ENCODE assay signal across 28 mouse cellular contexts in the genomic region with DNA sequence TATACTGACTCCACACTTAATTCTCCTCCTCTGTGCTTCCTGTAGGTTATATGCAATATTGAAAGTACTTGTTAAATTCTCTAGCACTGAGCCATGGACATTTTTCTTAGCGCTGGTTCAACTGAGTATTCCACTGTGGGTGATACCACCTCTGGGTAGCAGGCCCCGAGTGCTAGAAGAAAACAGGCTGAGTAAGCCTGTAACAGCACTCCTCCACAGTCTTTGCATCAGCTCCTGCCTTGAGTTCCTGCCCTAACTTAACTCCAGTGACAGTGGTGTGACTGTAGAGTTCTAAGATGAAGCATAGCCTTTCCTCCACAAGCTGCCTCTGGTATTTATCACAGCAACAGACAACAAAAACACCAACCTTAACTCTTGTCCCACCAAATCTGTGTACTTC. TPM values are rescaled to one million over a fixed set of nuclear protein-coding genes. Genes with fewer than 3 reads are reported as not detected.
DNase-seq lines count a peak whose midpoint lies in the region; ATAC-seq lines count a peak whose summit lies in the region.
"Had no signal": no experiment of that assay in that cellular context is flagged by ENCODE, and none has a peak within 500 bp of the region (broad histone marks: within the 10 kb centered on the region; RNA-seq: fewer than 3 reads in every experiment).

No protein-coding gene starts in this region.

- no peak overlapping the region for H3K4me2 ChIP-seq in midbrain, embryonic 11.5 days
- H3K4me2 ChIP-seq in midbrain, embryonic 13.5 days (replicated peaks), result no peak overlapping the region
- H3K4me2 ChIP-seq: embryonic facial prominence, embryonic 13.5 days; embryonic facial prominence, embryonic 15.5 days; forebrain, embryonic 12.5 days had no signal

- DNase-seq in frontal cortex, postnatal 36 days (ENCODE audit: low spot score in 2 of 2), result no peak
- DNase-seq in midbrain, embryonic 11.5 days (ENCODE audit: low spot score, missing footprints), result peak; percentile 12
- peak; percentile 70 for DNase-seq in brain, adult 2 months (ENCODE audit: low read depth, low spot score)
- peak; percentile 28 for DNase-seq in telencephalon, adult 2 months (ENCODE audit: low read depth, low spot score)
- DNase-seq in thymus, postnatal 0 days (ENCODE audit: low spot score), result no peak
- DNase-seq: adrenal gland, adult 8-10 months; adrenal gland, postnatal 14 days; adrenal gland, postnatal 36 days; B cell, adult 2 months; cerebellum, adult 11 months; cerebellum, adult 18-20 months; cerebellum, adult 8-10 months; cerebellum, postnatal 10 days; cerebellum, postnatal 25 days had no signal

- H3K9me3 ChIP-seq in midbrain, embryonic 11.5 days (ENCODE audit: control insufficient read depth, low read length), result no peaks in the 10 kb centered on the region
- H3K9me3 ChIP-seq in midbrain, embryonic 13.5 days, result no peaks in the 10 kb centered on the region
- H3K9me3 ChIP-seq: embryonic facial prominence, embryonic 13.5 days; embryonic facial prominence, embryonic 15.5 days; forebrain, embryonic 10.5 days; forebrain, embryonic 12.5 days; G1E had no signal

- H3K9ac ChIP-seq in midbrain, embryonic 11.5 days (ENCODE audit: low read length), result no peak overlapping the region
- H3K9ac ChIP-seq in midbrain, embryonic 13.5 days (replicated peaks), result no peak overlapping the region
- H3K9ac ChIP-seq: embryonic facial prominence, embryonic 13.5 days; embryonic facial prominence, embryonic 15.5 days; forebrain, embryonic 12.5 days had no signal

- 92% methylated on average over 2 of the region's 2 CpGs for WGBS in midbrain, embryonic 11.5 days
- WGBS in midbrain, embryonic 13.5 days, result 96% methylated on average over 2 of the region's 2 CpGs

- no peaks in the 10 kb centered on the region for H3K4me1 ChIP-seq in midbrain, embryonic 11.5 days (ENCODE audit: control insufficient read depth, insufficient read depth, low read length)
- no peaks in the 10 kb centered on the region for H3K4me1 ChIP-seq in midbrain, embryonic 13.5 days (replicated peaks)
- H3K4me1 ChIP-seq: embryonic facial prominence, embryonic 13.5 days; embryonic facial prominence, embryonic 15.5 days; forebrain, embryonic 12.5 days had no signal

- no peaks in the 10 kb centered on the region for H3K36me3 ChIP-seq in midbrain, embryonic 11.5 days (ENCODE audit: control insufficient read depth, insufficient read depth, low read length)
- 0 out of 2 replicates have a peak, but pooled peaks cover 3% of the 10 kb centered on the region for H3K36me3 ChIP-seq in midbrain, embryonic 13.5 days
- H3K36me3 ChIP-seq: embryonic facial prominence, embryonic 13.5 days; embryonic facial prominence, embryonic 15.5 days; forebrain, embryonic 10.5 days; forebrain, embryonic 12.5 days; G1E had no signal

- H3K27me3 ChIP-seq in midbrain, embryonic 11.5 days (ENCODE audit: control insufficient read depth, insufficient read depth, low read length), result no peaks in the 10 kb centered on the region
- H3K27me3 ChIP-seq in midbrain, embryonic 13.5 days, result no peaks in the 10 kb centered on the region
- H3K27me3 ChIP-seq: CH12.LX; embryonic facial prominence, embryonic 13.5 days; embryonic facial prominence, embryonic 15.5 days; forebrain, embryonic 12.5 days; Patski had no signal

- no peak overlapping the region for H3K27ac ChIP-seq in midbrain, embryonic 11.5 days (ENCODE audit: low read depth, low read length)
- H3K27ac ChIP-seq in midbrain, embryonic 13.5 days, result no peak overlapping the region
- H3K27ac ChIP-seq: embryonic facial prominence, embryonic 13.5 days; embryonic facial prominence, embryonic 15.5 days; forebrain, embryonic 10.5 days; forebrain, embryonic 12.5 days had no signal

- peak; percentile 48 for ATAC-seq in frontal cortex, adult (ENCODE audit: low TSS enrichment)
- no peak for ATAC-seq in midbrain, embryonic 11.5 days (ENCODE audit: low FRiP score)
- ATAC-seq in midbrain, embryonic 13.5 days, result no peak
- ATAC-seq: activated CD4-positive, CD25-positive, alpha-beta regulatory T cell, adult 4 months; CD4-positive, CD25-positive, alpha-beta regulatory T cell, adult 4 months; forebrain, embryonic 14.5 days; forebrain, embryonic 16.5 days; Patski had no signal

- no peak overlapping the region for H3K4me3 ChIP-seq in midbrain, embryonic 11.5 days (ENCODE audit: low read depth, low read length)
- no peak overlapping the region for H3K4me3 ChIP-seq in midbrain, embryonic 13.5 days (replicated peaks)
- H3K4me3 ChIP-seq: embryonic facial prominence, embryonic 13.5 days; embryonic facial prominence, embryonic 15.5 days; erythroblast, embryonic 14.5 days; forebrain, embryonic 10.5 days; forebrain, embryonic 12.5 days had no signal

RNA-seq across cellular contexts. Expression of a gene that starts 22.8 kb away (rescaled TPM):
- 12.2 and 13.1 TPM in 2 replicates for polyA plus RNA-seq in midbrain, embryonic 11.5 days (2014; fragmentation: Nextera tagmentation; extraction: Ambion mirVana)
- 84.0 and 88.6 TPM in 2 replicates for polyA plus RNA-seq in midbrain, embryonic 13.5 days (2015; fragmentation: Nextera tagmentation; extraction: Ambion mirVana)
- 8.5 and 9.6 TPM in 2 replicates for polyA plus RNA-seq in thymus, postnatal 0 days (2015; fragmentation: Nextera tagmentation; extraction: Ambion mirVana)
- polyA plus RNA-seq: activated CD4-positive, CD25-positive, alpha-beta regulatory T cell, adult 4 months; CD4-positive, CD25-positive, alpha-beta regulatory T cell, adult 4 months; G1E had no signal

Comparison
In these comparisons a context has a peak if more than half of its experiments do, and no peak if none do; other contexts are left out.
1. DNase-seq: peak in midbrain, embryonic 11.5 days (single experiment), brain, adult 2 months (single experiment) and telencephalon, adult 2 months (single experiment); none in frontal cortex, postnatal 36 days (0 of 2) and thymus, postnatal 0 days (single experiment).